Mouse (Mus musculus): Measurements from ENCODE around the gene Nob1.

- TF ChIP-seq CTCF (IDR thresholded peaks at IDR 0.05; ENCODE audit: low read depth) (no peak), EP300 (IDR thresholded peaks at IDR 0.05; ENCODE audit: low read depth) (no peak)
These were observed 48.5 kb upstream of the Nob1 start for GRCm38 (mm10) chr8:107473369-107473768.

Measured in liver, postnatal 0 days (tissue).